Comparison of ENCODE assay signal across 8 mouse cellular contexts in the genomic region with DNA sequence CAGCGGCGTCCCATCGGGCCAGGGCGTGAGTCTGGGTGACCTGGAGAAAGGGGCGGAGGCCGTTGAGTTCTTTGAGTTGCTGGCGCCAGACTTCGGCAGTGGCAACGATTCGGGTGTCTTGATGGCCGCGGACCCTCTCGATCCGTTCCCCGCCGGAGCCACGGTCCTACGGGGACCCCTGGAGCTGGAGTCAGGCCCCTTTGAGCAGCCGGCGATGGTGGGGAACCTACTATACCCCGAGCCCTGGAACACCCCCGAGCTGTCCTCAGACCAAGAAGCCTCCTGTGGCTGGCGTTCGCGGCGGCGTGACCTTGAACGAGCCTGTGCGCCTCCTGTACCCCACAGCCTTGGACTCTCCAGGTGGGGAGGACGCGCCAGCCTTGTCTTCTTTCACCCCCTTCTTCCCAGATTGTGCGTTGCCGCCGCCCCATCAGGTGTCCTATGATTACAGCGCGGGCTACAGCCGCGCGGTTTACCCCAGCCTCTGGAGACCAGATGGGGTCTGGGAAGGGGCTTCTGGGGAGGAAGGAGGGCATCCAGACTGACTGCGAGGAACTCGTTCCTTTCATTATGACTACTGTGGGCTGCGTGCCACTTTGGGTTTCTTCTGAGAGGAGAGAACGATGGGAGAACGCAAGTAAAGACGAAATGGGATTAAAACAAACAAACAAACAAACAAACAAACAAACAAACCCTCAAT. TPM values are rescaled to one million over a fixed set of nuclear protein-coding genes. Genes with fewer than 3 reads are reported as not detected.
DNase-seq lines count a peak whose midpoint lies in the region; ATAC-seq and TF ChIP-seq lines count a peak whose summit lies in the region.

No protein-coding gene starts in this region.

- peak overlapping the region; percentile 68 for H3K4me3 ChIP-seq in layer of hippocampus, adult 2 months
- H3K4me3 ChIP-seq in forebrain, postnatal 0 days (ENCODE audit: low read depth, low read length): peak overlapping the region; percentile 78
- H3K4me3 ChIP-seq in limb, embryonic 15.5 days: peak overlapping the region; percentile 61
- peak overlapping the region; percentile 59 for H3K4me3 ChIP-seq in stomach, embryonic 14.5 days (ENCODE audit: low read depth, low read length)

- WGBS in forebrain, postnatal 0 days: 2% methylated on average over 45 of the region's 45 CpGs
- under 1% methylated on average over 45 of the region's 45 CpGs for WGBS in limb, embryonic 15.5 days
- 1% methylated on average over 45 of the region's 45 CpGs for WGBS in stomach, embryonic 14.5 days

- no peaks in the 10 kb centered on the region for H3K27me3 ChIP-seq in forebrain, postnatal 0 days (ENCODE audit: insufficient read depth, low read length)
- H3K27me3 ChIP-seq in limb, embryonic 15.5 days: peaks cover 4% of the 10 kb centered on the region; the same call in 1 of the 2 replicates
- H3K27me3 ChIP-seq in stomach, embryonic 14.5 days (ENCODE audit: control insufficient read depth, insufficient read depth, low read length): no peaks in the 10 kb centered on the region

- 0 out of 2 replicates have a peak, but pooled peaks cover 3% of the 10 kb centered on the region for H3K4me1 ChIP-seq in forebrain, postnatal 0 days (ENCODE audit: insufficient read depth)
- H3K4me1 ChIP-seq in limb, embryonic 15.5 days: peaks cover 20% of the 10 kb centered on the region
- 0 out of 2 replicates have a peak, but pooled peaks cover 3% of the 10 kb centered on the region for H3K4me1 ChIP-seq in stomach, embryonic 14.5 days (ENCODE audit: control insufficient read depth, insufficient read depth, low read length)

- peak overlapping the region; percentile 81 for H3K9ac ChIP-seq in forebrain, postnatal 0 days
- H3K9ac ChIP-seq in limb, embryonic 15.5 days: peak overlapping the region; percentile 61
- peak overlapping the region; percentile 45; the same call in 1 of the 2 replicates for H3K9ac ChIP-seq in stomach, embryonic 14.5 days (replicated peaks; ENCODE audit: low read depth, low read length)

- no peaks in the 10 kb centered on the region for H3K9me3 ChIP-seq in forebrain, postnatal 0 days (ENCODE audit: low read length)
- H3K9me3 ChIP-seq in limb, embryonic 15.5 days: no peaks in the 10 kb centered on the region
- H3K9me3 ChIP-seq in stomach, embryonic 14.5 days (ENCODE audit: control insufficient read depth, low read depth, low read length): no peaks in the 10 kb centered on the region

- DNase-seq in layer of hippocampus, adult 2 months (ENCODE audit: low spot score in 2 of 2): no peak
- DNase-seq in layer of hippocampus, adult 18-20 months (ENCODE audit: low spot score in 2 of 2): no peak
- DNase-seq in cerebellum, adult 8-10 months: peak; percentile 28
- peak; percentile 37 for DNase-seq in forebrain, postnatal 0 days
- DNase-seq in B cell, adult 2 months: no peak
- no peak for DNase-seq in T-cell, adult 2 months (ENCODE audit: low spot score)

- ATAC-seq in forebrain, postnatal 0 days: peak; percentile 14; the same call in 1 of the 2 replicates
- peak; percentile 21; the same call in 1 of the 2 replicates for ATAC-seq in limb, embryonic 15.5 days (ENCODE audit: insufficient number of reproducible peaks, low FRiP score, low TSS enrichment, low read depth)
- ATAC-seq in stomach, embryonic 14.5 days (ENCODE audit: insufficient number of reproducible peaks, insufficient read depth, low FRiP score, low read depth): peak; percentile 11; the same call in 1 of the 2 replicates

- H3K36me3 ChIP-seq in forebrain, postnatal 0 days (ENCODE audit: insufficient read depth): no peaks in the 10 kb centered on the region
- no peaks in the 10 kb centered on the region for H3K36me3 ChIP-seq in limb, embryonic 15.5 days
- H3K36me3 ChIP-seq in stomach, embryonic 14.5 days (ENCODE audit: control insufficient read depth, insufficient read depth, low read length): no peaks in the 10 kb centered on the region

- H3K4me2 ChIP-seq in forebrain, postnatal 0 days (ENCODE audit: low read depth): peak overlapping the region; percentile 80
- peak overlapping the region; percentile 88 for H3K4me2 ChIP-seq in limb, embryonic 15.5 days
- H3K4me2 ChIP-seq in stomach, embryonic 14.5 days (replicated peaks; ENCODE audit: low read depth, low read length): peak overlapping the region; percentile 91

- TF ChIP-seq CTCF in layer of hippocampus, adult 2 months (conservative IDR thresholded peaks at IDR 0.05): no peak
- TF ChIP-seq CTCF in forebrain, postnatal 0 days (IDR thresholded peaks at IDR 0.05; ENCODE audit: low read depth): no peak

- H3K27ac ChIP-seq in layer of hippocampus, adult 2 months: peak overlapping the region; percentile 91
- H3K27ac ChIP-seq in forebrain, postnatal 0 days (ENCODE audit: low read depth, low read length): peak overlapping the region; percentile 81
- H3K27ac ChIP-seq in limb, embryonic 15.5 days: no peak overlapping the region
- H3K27ac ChIP-seq in stomach, embryonic 14.5 days (ENCODE audit: low read length): no peak overlapping the region

RNA-seq across cellular contexts. Expression of gene Fam181b, which starts 1.2 kb away (rescaled TPM):
- 10 to 100 TPM; 16.7 to 17.6 TPM for total RNA-seq in layer of hippocampus, adult 2 months (2021)
- total RNA-seq in layer of hippocampus, adult 18-20 months (2021): 10 to 100 TPM; 21.7 to 21.9 TPM
- 40.0 and 42.6 TPM in 2 replicates for total RNA-seq in forebrain, postnatal 0 days (2014; rRNA removed)
- 37.2 and 37.5 TPM in 2 replicates for polyA plus RNA-seq in forebrain, postnatal 0 days (2015; fragmentation: Nextera tagmentation; extraction: Ambion mirVana)
- 9.3 and 10.8 TPM in 2 replicates for polyA plus RNA-seq in limb, embryonic 15.5 days (2015; fragmentation: Nextera tagmentation; extraction: Ambion mirVana)
- 5.1 and 5.7 TPM in 2 replicates for polyA plus RNA-seq in stomach, embryonic 14.5 days (2014; fragmentation: Nextera tagmentation; extraction: Ambion mirVana)

Comparison
In these comparisons a context has a peak if more than half of its experiments do, and no peak if none do; other contexts are left out.
1. DNase-seq: peak in cerebellum, adult 8-10 months (single experiment) and forebrain, postnatal 0 days (single experiment); none in layer of hippocampus, adult 2 months (0 of 2), layer of hippocampus, adult 18-20 months (0 of 2), B cell, adult 2 months (0 of 2) and T-cell, adult 2 months (single experiment).
2. H3K27ac ChIP-seq: peak in layer of hippocampus, adult 2 months (single experiment) and forebrain, postnatal 0 days (single experiment); none in limb, embryonic 15.5 days (single experiment) and stomach, embryonic 14.5 days (single experiment).
3. Peak in every context shown above with its lines, with median percentiles within 50 percentile points of each other: H3K4me3 ChIP-seq, ATAC-seq, H3K4me2 ChIP-seq and H3K9ac ChIP-seq.